Mouse (Mus musculus): Measurements from ENCODE around the gene Pcyt2. TPM values are rescaled to one million over a fixed set of nuclear protein-coding genes. Genes with fewer than 3 reads are reported as not detected.

Gene Pcyt2
- polyA plus RNA-seq, 1 experiment = 51.5 TPM

GRCm38 (mm10) chr11:120578694-120579243 is 39.0 kb downstream of the Pcyt2 start:
- TF ChIP-seq USF1 (IDR thresholded peaks at IDR 0.05; ENCODE audit: low read depth) = no peak
- TF ChIP-seq CTCF (IDR thresholded peaks at IDR 0.05; ENCODE audit: control insufficient read depth, insufficient read depth, insufficient read length) = no peak
- H3K36me3 ChIP-seq (ENCODE audit: control insufficient read depth, insufficient read depth) = peaks cover 53% of the 10 kb centered on the region
- H3ac ChIP-seq (ENCODE audit: control insufficient read depth, insufficient read length, low read depth) = no peak overlapping the region
- peaks cover 28% of the 10 kb centered on the region for H3K79me3 ChIP-seq (ENCODE audit: low read depth)
- no peaks in the 10 kb centered on the region for H3K27me3 ChIP-seq (ENCODE audit: control insufficient read depth, insufficient read depth, insufficient read length)
- no peak overlapping the region for H3K4me3 ChIP-seq (ENCODE audit: insufficient read depth, poor library complexity, severe bottlenecking)
- H3K79me2 ChIP-seq (ENCODE audit: control insufficient read depth, insufficient read depth) = peaks cover 56% of the 10 kb centered on the region

- Histone ChIP-seq H3K79me2 (ENCODE audit: control insufficient read depth, insufficient read depth) (peaks cover 61% of the 10 kb centered on the region), H3K27me3 (ENCODE audit: control insufficient read depth, insufficient read depth, insufficient read length) (no peaks in the 10 kb centered on the region), H3ac (ENCODE audit: control insufficient read depth, insufficient read length, low read depth) (no peak overlapping the region), H3K4me3 (ENCODE audit: insufficient read depth, poor library complexity, severe bottlenecking) (no peak overlapping the region), H3K79me3 (ENCODE audit: low read depth) (peaks cover 28% of the 10 kb centered on the region), H3K36me3 (ENCODE audit: control insufficient read depth, insufficient read depth) (peaks cover 47% of the 10 kb centered on the region)
- TF ChIP-seq CEBPB (IDR thresholded peaks at IDR 0.05; ENCODE audit: low read depth) = no peak
- TF ChIP-seq MYOG (IDR thresholded peaks at IDR 0.05; ENCODE audit: control insufficient read depth, extremely low read depth, insufficient read length) = no peak
- TF ChIP-seq MYOD1 (IDR thresholded peaks at IDR 0.05; ENCODE audit: control insufficient read depth, insufficient read length, low read depth) = no peak
- TF ChIP-seq MAX (IDR thresholded peaks at IDR 0.05) = no peak
- no peak for TF ChIP-seq USF1 (IDR thresholded peaks at IDR 0.05; ENCODE audit: low read depth)
- TF ChIP-seq CTCF (IDR thresholded peaks at IDR 0.05; ENCODE audit: control insufficient read depth, insufficient read depth, insufficient read length) = no peak
- TF ChIP-seq FOSL1 (IDR thresholded peaks at IDR 0.05; ENCODE audit: insufficient read depth, low read length, poor library complexity, severe bottlenecking) = no peak
These were observed 39.6 kb downstream of the Pcyt2 start for GRCm38 (mm10) chr11:120578024-120578693.

GRCm38 (mm10) chr11:120577211-120578023 is 40.3 kb downstream of the Pcyt2 start:
- Histone ChIP-seq H3K79me2 (ENCODE audit: control insufficient read depth, insufficient read depth) (peaks cover 64% of the 10 kb centered on the region), H3K4me3 (ENCODE audit: insufficient read depth, poor library complexity, severe bottlenecking) (no peak overlapping the region), H3K79me3 (ENCODE audit: low read depth) (peaks cover 28% of the 10 kb centered on the region), H3K36me3 (ENCODE audit: control insufficient read depth, insufficient read depth) (peaks cover 42% of the 10 kb centered on the region), H3ac (ENCODE audit: control insufficient read depth, insufficient read length, low read depth) (no peak overlapping the region), H3K27me3 (ENCODE audit: control insufficient read depth, insufficient read depth, insufficient read length) (no peaks in the 10 kb centered on the region)
- TF ChIP-seq FOSL1 (IDR thresholded peaks at IDR 0.05; ENCODE audit: insufficient read depth, low read length, poor library complexity, severe bottlenecking) (no peak), CTCF (IDR thresholded peaks at IDR 0.05; ENCODE audit: control insufficient read depth, insufficient read depth, insufficient read length) (no peak), CEBPB (IDR thresholded peaks at IDR 0.05; ENCODE audit: low read depth) (no peak), MYOD1 (IDR thresholded peaks at IDR 0.05; ENCODE audit: control insufficient read depth, insufficient read length, low read depth) (no peak), MYOG (IDR thresholded peaks at IDR 0.05; ENCODE audit: control insufficient read depth, extremely low read depth, insufficient read length) (no peak), MAX (IDR thresholded peaks at IDR 0.05) (no peak), USF1 (IDR thresholded peaks at IDR 0.05; ENCODE audit: low read depth) (no peak)

GRCm38 (mm10) chr11:120576365-120576981 is 41.3 kb downstream of the Pcyt2 start:
- H3K27me3 ChIP-seq (ENCODE audit: control insufficient read depth, insufficient read depth, insufficient read length) = no peaks in the 10 kb centered on the region
- peaks cover 36% of the 10 kb centered on the region for H3K79me3 ChIP-seq (ENCODE audit: low read depth)
- no peak overlapping the region for H3ac ChIP-seq (ENCODE audit: control insufficient read depth, insufficient read length, low read depth)
- H3K36me3 ChIP-seq (ENCODE audit: control insufficient read depth, insufficient read depth) = peaks cover 43% of the 10 kb centered on the region
- no peak for TF ChIP-seq CEBPB (IDR thresholded peaks at IDR 0.05; ENCODE audit: low read depth)
- no peak for TF ChIP-seq MYOG (IDR thresholded peaks at IDR 0.05; ENCODE audit: control insufficient read depth, extremely low read depth, insufficient read length)
- no peak for TF ChIP-seq CTCF (IDR thresholded peaks at IDR 0.05; ENCODE audit: control insufficient read depth, insufficient read depth, insufficient read length)
- TF ChIP-seq FOSL1 (IDR thresholded peaks at IDR 0.05; ENCODE audit: insufficient read depth, low read length, poor library complexity, severe bottlenecking) = no peak
- H3K79me2 ChIP-seq (ENCODE audit: control insufficient read depth, insufficient read depth) = peaks cover 69% of the 10 kb centered on the region
- H3K4me3 ChIP-seq (ENCODE audit: insufficient read depth, poor library complexity, severe bottlenecking) = no peak overlapping the region

GRCm38 (mm10) chr11:120575940-120576339 is 41.8 kb downstream of the Pcyt2 start:
- Histone ChIP-seq H3K79me2 (ENCODE audit: control insufficient read depth, insufficient read depth) (peaks cover 69% of the 10 kb centered on the region), H3K4me3 (ENCODE audit: insufficient read depth, poor library complexity, severe bottlenecking) (no peak overlapping the region), H3K79me3 (ENCODE audit: low read depth) (peaks cover 40% of the 10 kb centered on the region), H3K36me3 (ENCODE audit: control insufficient read depth, insufficient read depth) (peaks cover 49% of the 10 kb centered on the region), H3ac (ENCODE audit: control insufficient read depth, insufficient read length, low read depth) (no peak overlapping the region), H3K27me3 (ENCODE audit: control insufficient read depth, insufficient read depth, insufficient read length) (no peaks in the 10 kb centered on the region)
- TF ChIP-seq USF1 (IDR thresholded peaks at IDR 0.05; ENCODE audit: low read depth) = no peak
- no peak for TF ChIP-seq CTCF (IDR thresholded peaks at IDR 0.05; ENCODE audit: control insufficient read depth, insufficient read depth, insufficient read length)
- TF ChIP-seq CEBPB (IDR thresholded peaks at IDR 0.05; ENCODE audit: low read depth) = no peak
- TF ChIP-seq MYOD1 (IDR thresholded peaks at IDR 0.05; ENCODE audit: control insufficient read depth, insufficient read length, low read depth) = no peak
- no peak for TF ChIP-seq MYOG (IDR thresholded peaks at IDR 0.05; ENCODE audit: control insufficient read depth, extremely low read depth, insufficient read length)
- no peak for TF ChIP-seq FOSL1 (IDR thresholded peaks at IDR 0.05; ENCODE audit: insufficient read depth, low read length, poor library complexity, severe bottlenecking)

Data from C2C12 (cell line).